Mouse (Mus musculus) gastrocnemius, postnatal 4 days (tissue): Measurements from ENCODE around the gene Ick. TPM values are rescaled to one million over a fixed set of nuclear protein-coding genes. Genes with fewer than 3 reads are reported as not detected.

ENCODE experiments used
- DNase-seq, 2 experiments: peaks; one replicate each; pipeline ENCODE4 v3.0.0; 2021 to 2022; ENCODE audit warnings: low spot score in 2 of 2, mixed read lengths in 2 of 2
- total RNA-seq, 2 experiments: library from RNA; stranded (reverse); gene quantifications; 2 replicates each; pipeline ENCODE4 v1.2.3; 2021

The Ick gene
- total RNA-seq, 2 experiments from 2014 or later: 26.0 to 31.0 TPM

- no peak for DNase-seq
Measured at GRCm38 (mm10) chr9:78188910-78189309, 79.9 kb downstream of the Ick start.

GRCm38 (mm10) chr9:78190651-78191634 lies 82.0 kb downstream of the Ick start:
- no peak for DNase-seq

GRCm38 (mm10) chr9:78191736-78192135 lies 82.7 kb downstream of the Ick start:
- DNase-seq: peak in 1 of 2 experiments; percentile 23

- DNase-seq: peak in 1 of 2 experiments; percentile 37
Measured at GRCm38 (mm10) chr9:78193902-78194597, 85.1 kb downstream of the Ick start.

GRCm38 (mm10) chr9:78195034-78195433 lies 86.0 kb downstream of the Ick start:
- DNase-seq: no peak

GRCm38 (mm10) chr9:78197801-78198200 lies 88.8 kb downstream of the Ick start:
- no peak for DNase-seq

- DNase-seq: no peak
Measured at GRCm38 (mm10) chr9:78204194-78204593, 95.2 kb downstream of the Ick start.

GRCm38 (mm10) chr9:78208956-78209355 lies 100.0 kb downstream of the Ick start:
- no peak for DNase-seq

GRCm38 (mm10) chr9:78210079-78210478 lies 101.1 kb downstream of the Ick start:
- DNase-seq: no peak

GRCm38 (mm10) chr9:78210821-78211220 lies 101.8 kb downstream of the Ick start:
- no peak for DNase-seq

GRCm38 (mm10) chr9:78211521-78211920 lies 102.5 kb downstream of the Ick start:
- DNase-seq: no peak

- no peak for DNase-seq
Measured at GRCm38 (mm10) chr9:78212341-78213049, 103.5 kb downstream of the Ick start.

- no peak for DNase-seq
Measured at GRCm38 (mm10) chr9:78217074-78217473, 108.1 kb downstream of the Ick start.

Other genes starting within 250 kb of the Ick start
- 10 to 100 TPM; 32.3 to 37.0 TPM for gene Elovl5, start 191.8 kb upstream of the Ick start, total RNA-seq
- gene Gcm1, start 57.3 kb upstream of the Ick start, total RNA-seq: not detected
- gene Fbxo9, start 127 bp upstream of the Ick start, total RNA-seq: 10 to 100 TPM; 48.1 to 49.1 TPM
- gene Gsta4, start 73.6 kb downstream of the Ick start, total RNA-seq: 1 to 10 TPM; 7.1 to 8.6 TPM
- gene Gsta1, start 121.5 kb downstream of the Ick start, total RNA-seq: not detected
- not detected for gene Gm3776, start 147.9 kb downstream of the Ick start, total RNA-seq
- not detected for gene Gm10639, start 180.7 kb downstream of the Ick start, total RNA-seq
- not detected for gene Omt2a, start 205.6 kb downstream of the Ick start, total RNA-seq
- not detected for gene Omt2b, start 218.4 kb downstream of the Ick start, total RNA-seq
- gene Gsta2, start 246.6 kb downstream of the Ick start, total RNA-seq: not detected